In genomic region chr11:53858761-53859580, GRCm38 (mm10) we compare ENCODE assay signal across 8 mouse cellular contexts. TPM values are rescaled to one million over a fixed set of nuclear protein-coding genes. Genes with fewer than 3 reads are reported as not detected.
DNase-seq lines count a peak whose midpoint lies in the region; ATAC-seq and TF ChIP-seq lines count a peak whose summit lies in the region.
"Not testable (repeated sequence)": the region's sequence is repeated elsewhere in the genome, so short reads cannot be mapped to it uniquely, and the experiment has no call there.

Gene Gm12216 (minus strand): TSS chr11:53859256.

- TF ChIP-seq CTCF in MEL (IDR thresholded peaks at IDR 0.05 in 2 of 3, conservative IDR thresholded peaks at IDR 0.05 in 1 of 3; ENCODE audit: control insufficient read depth in 1 of 3, insufficient read depth in 1 of 3, low read depth in 2 of 3, low read length in 3 of 3, poor library complexity in 1 of 3, severe bottlenecking in 1 of 3) = peak in 1 of 3 experiments; percentile 29; a peak in 2 of 6 replicates
- peak; percentile 10; the same call in 1 of the 2 replicates for TF ChIP-seq CTCF in cerebellum, adult 2 months (IDR thresholded peaks at IDR 0.05; ENCODE audit: borderline replicate concordance, insufficient read depth, low read depth, low read length)
- TF ChIP-seq CTCF in kidney, postnatal 0 days (IDR thresholded peaks at IDR 0.05; ENCODE audit: low read depth) = peak; percentile 47
- TF ChIP-seq CTCF in lung, adult 2 months (IDR thresholded peaks at IDR 0.05; ENCODE audit: insufficient read depth, low read length) = not testable (repeated sequence)

- H3K27me3 ChIP-seq in MEL (ENCODE audit: control insufficient read depth in 1 of 2, insufficient read depth in 2 of 2, low read length in 2 of 2); cerebellum, adult 2 months (ENCODE audit: control insufficient read depth, insufficient read depth, low read length); forebrain, embryonic 13.5 days; kidney, postnatal 0 days (ENCODE audit: insufficient read depth, low read length); stomach, embryonic 16.5 days (ENCODE audit: control insufficient read depth, insufficient read depth, low read length): not testable (repeated sequence)

- not testable (repeated sequence) for TF ChIP-seq RAD21 in MEL (IDR thresholded peaks at IDR 0.05; ENCODE audit: low read depth, low read length)

- TF ChIP-seq EP300 in MEL (IDR thresholded peaks at IDR 0.05; ENCODE audit: low read depth in 1 of 2, low read length in 2 of 2) = not testable (repeated sequence)

- intact Hi-C loops in heart, postnatal 14 days (cut with DNase I) = not testable (repeated sequence)

- H3K79me2 ChIP-seq in MEL (ENCODE audit: control insufficient read depth, insufficient read depth, low read length, poor library complexity) = not testable (repeated sequence)

- WGBS in cerebellum, adult 2 months = 7% methylated on average over 39 of the region's 50 CpGs
- WGBS in forebrain, embryonic 13.5 days = 11% methylated on average over 44 of the region's 50 CpGs
- WGBS in kidney, postnatal 0 days = 12% methylated on average over 44 of the region's 50 CpGs
- whole genome bisulfite sequencing in lung, adult 2 months = 4% methylated on average over 41 of the region's 50 CpGs
- WGBS in stomach, embryonic 16.5 days = 9% methylated on average over 43 of the region's 50 CpGs

- not testable (repeated sequence) for TF ChIP-seq POLR2A in MEL (IDR thresholded peaks at IDR 0.05; ENCODE audit: control insufficient read depth in 1 of 2, insufficient read depth in 1 of 2, low read depth in 1 of 2, low read length in 2 of 2, poor library complexity in 1 of 2); cerebellum, adult 2 months (IDR thresholded peaks at IDR 0.05; ENCODE audit: borderline replicate concordance, insufficient read depth, low read length)
- peak; percentile 46; the same call in 1 of the 2 replicates for TF ChIP-seq POLR2A in lung, adult 2 months (IDR thresholded peaks at IDR 0.05; ENCODE audit: borderline replicate concordance, extremely low read depth, low read depth, low read length)

- peak; percentile 55; the same call in 1 of the 2 replicates for ATAC-seq in forebrain, embryonic 13.5 days
- ATAC-seq in kidney, postnatal 0 days (replicated peaks; ENCODE audit: low FRiP score, low read depth) = peak; percentile 62; the same call in 1 of the 2 replicates
- peak; percentile 82 for ATAC-seq in stomach, embryonic 16.5 days (ENCODE audit: insufficient read depth, low FRiP score)

- peak within 1 kb of the TSS; percentile 69 for H3K4me2 ChIP-seq in forebrain, embryonic 13.5 days
- H3K4me2 ChIP-seq in kidney, postnatal 0 days (ENCODE audit: low read length) = peak within 1 kb of the TSS; percentile 79
- peak within 1 kb of the TSS; percentile 72 for H3K4me2 ChIP-seq in stomach, embryonic 16.5 days (ENCODE audit: low read depth, low read length)

- H3K4me1 ChIP-seq in MEL (ENCODE audit: control insufficient read depth in 1 of 2, insufficient read depth in 2 of 2, low read length in 2 of 2) = peaks cover 11% of the 10 kb centered on the region in 2 experiments
- not testable (repeated sequence) for H3K4me1 ChIP-seq in cerebellum, adult 2 months (ENCODE audit: control insufficient read depth, insufficient read depth, low read length); forebrain, embryonic 13.5 days; kidney, postnatal 0 days (replicated peaks; ENCODE audit: insufficient read depth, low read length); stomach, embryonic 16.5 days (ENCODE audit: control insufficient read depth, insufficient read depth, low read length)
- peaks cover 12% of the 10 kb centered on the region for H3K4me1 ChIP-seq in lung, adult 2 months (ENCODE audit: control insufficient read depth, insufficient read depth, low read length)

- peak; percentile 58 for DNase-seq in MEL (ENCODE audit: low read depth, low spot score)
- DNase-seq in cerebellum, adult 2 months = peak; percentile 14 to 35
- DNase-seq in heart, postnatal 14 days = peak; percentile 62 to 64
- peak; percentile 56 for DNase-seq in kidney, postnatal 0 days (ENCODE audit: low spot score)
- peak; percentile 64 for DNase-seq in lung, adult 2 months
- DNase-seq in natural killer cell, adult 2 months (ENCODE audit: low spot score in 2 of 2) = peak; percentile 67 to 70

- not testable (repeated sequence) for H3K9me3 ChIP-seq in MEL (replicated peaks; ENCODE audit: insufficient read depth, low read length); forebrain, embryonic 13.5 days (replicated peaks); kidney, postnatal 0 days (replicated peaks; ENCODE audit: low read length); stomach, embryonic 16.5 days (replicated peaks; ENCODE audit: control insufficient read depth, low read length)

- H3K27ac ChIP-seq in MEL (ENCODE audit: control insufficient read depth, low read depth, low read length); cerebellum, adult 2 months (ENCODE audit: insufficient read depth, low read length); forebrain, embryonic 13.5 days; kidney, postnatal 0 days; stomach, embryonic 16.5 days (ENCODE audit: low read length): not testable (repeated sequence)

- H3K9ac ChIP-seq in MEL (ENCODE audit: control insufficient read depth, low read depth, low read length, poor library complexity, severe bottlenecking) = peak within 1 kb of the TSS; percentile 63
- H3K9ac ChIP-seq in forebrain, embryonic 13.5 days = peak within 1 kb of the TSS; percentile 64
- peak within 1 kb of the TSS; percentile 75 for H3K9ac ChIP-seq in kidney, postnatal 0 days (ENCODE audit: low read depth, low read length)
- H3K9ac ChIP-seq in stomach, embryonic 16.5 days (ENCODE audit: low read length) = peak within 1 kb of the TSS; percentile 78

- H3K4me3 ChIP-seq in MEL (ENCODE audit: control insufficient read depth in 1 of 2, insufficient read depth in 1 of 2, low read depth in 2 of 2, low read length in 2 of 2) = peak within 1 kb of the TSS; percentile 66 to 94
- peak within 1 kb of the TSS; percentile 84 for H3K4me3 ChIP-seq in cerebellum, adult 2 months (replicated peaks; ENCODE audit: insufficient read depth, low read depth, low read length)
- H3K4me3 ChIP-seq in forebrain, embryonic 13.5 days = peak within 1 kb of the TSS; percentile 48
- peak within 1 kb of the TSS; percentile 55 for H3K4me3 ChIP-seq in kidney, postnatal 0 days (replicated peaks; ENCODE audit: low read depth, low read length)
- peak within 1 kb of the TSS; percentile 87 for H3K4me3 ChIP-seq in lung, adult 2 months (replicated peaks; ENCODE audit: extremely low read depth, low read depth, low read length)
- H3K4me3 ChIP-seq in stomach, embryonic 16.5 days (replicated peaks; ENCODE audit: low read length) = peak within 1 kb of the TSS; percentile 63

- H3K36me3 ChIP-seq in MEL (ENCODE audit: control insufficient read depth in 1 of 2, insufficient read depth in 2 of 2, low read length in 2 of 2); forebrain, embryonic 13.5 days (ENCODE audit: poor library complexity, severe bottlenecking); kidney, postnatal 0 days (ENCODE audit: insufficient read depth, low read length); stomach, embryonic 16.5 days (ENCODE audit: control insufficient read depth, insufficient read depth, low read length): not testable (repeated sequence)

TF ChIP-seq in MEL, 35 proteins besides CTCF, POLR2A, EP300 and RAD21:
- peak; percentile 11; the same call in 1 of the 2 replicates for TF ChIP-seq SMC3 (IDR thresholded peaks at IDR 0.05; ENCODE audit: low read depth, low read length)
TF ChIP-seq in MEL: peak in this region for 1; not testable (repeated sequence) for 34.

RNA-seq across cellular contexts. Expression of gene Gm12216, which starts in this region (rescaled TPM):
- not detected in 2 replicates for total RNA-seq in MEL (2012; rRNA removed)
- not detected for polyA plus RNA-seq in MEL (2012; ENCODE audit: insufficient read depth in 1 of 2, insufficient read length in 2 of 2, low read depth in 1 of 2, low replicate concordance in 2 of 2, missing spikeins in 1 of 2)
- 1.2 and 1.8 TPM in 2 replicates for polyA plus RNA-seq in cerebellum, adult 2 months (2012; rRNA removed)
- polyA plus RNA-seq in forebrain, embryonic 13.5 days (2015; fragmentation: Nextera tagmentation; extraction: Ambion mirVana) = 0.41 TPM in 1 of 2 replicates, not detected in the other
- 1 to 10 TPM; 2.0 to 3.6 TPM for total RNA-seq in heart, postnatal 14 days (2021)
- polyA plus RNA-seq in kidney, postnatal 0 days (2015; fragmentation: Nextera tagmentation; extraction: Ambion mirVana) = 2.0 and 2.3 TPM in 2 replicates
- 19.8 and 28.7 TPM in 2 replicates for polyA plus RNA-seq in lung, adult 2 months (2012; rRNA removed)
- 2.0 and 2.4 TPM in 2 replicates for polyA plus RNA-seq in stomach, embryonic 16.5 days (2015; fragmentation: Nextera tagmentation; extraction: Ambion mirVana)

Comparison
In these comparisons a context has a peak if more than half of its experiments do, and no peak if none do; other contexts are left out.
1. Peak in DNase-seq, H3K4me3 ChIP-seq and H3K9ac ChIP-seq in MEL; RNA of the gene not detected or under 1 TPM.
2. Peak in ATAC-seq, H3K4me3 ChIP-seq, H3K9ac ChIP-seq and H3K4me2 ChIP-seq in forebrain, embryonic 13.5 days; RNA of the gene not detected or under 1 TPM.